Mouse (Mus musculus) liver, adult 2 months (tissue): ENCODE results near the gene Fbxo28. TPM values are rescaled to one million over a fixed set of nuclear protein-coding genes. Genes with fewer than 3 reads are reported as not detected.

Experiments used
- DNase-seq: peaks from one replicate; pipeline ENCODE4 v3.0.0-alpha.2; 2011; ENCODE audit warnings: low read depth, low spot score; ENCODE audit errors: extremely low read depth
- H3K27ac ChIP-seq: fragments of 200-500 bp; replicated peaks from 2 replicates; pipeline ENCODE4 v1.5.1; 2012; ENCODE audit warnings: low read depth, mild to moderate bottlenecking, control low read depth, inconsistent platforms, low read length; ENCODE audit not compliant: insufficient read depth
- H3K27me3 ChIP-seq: fragments of 200-500 bp; 2 replicates; pipeline ENCODE4 v1.6.1; 2012; ENCODE audit warnings: mild to moderate bottlenecking, moderate library complexity, low read length, inconsistent platforms; ENCODE audit not compliant: control insufficient read depth, insufficient read depth
- H3K36me3 ChIP-seq: fragments of 200-500 bp; 2 replicates; pipeline ENCODE4 v1.6.1; 2012; ENCODE audit warnings: low read length, inconsistent platforms; ENCODE audit not compliant: control insufficient read depth, insufficient read depth
- H3K4me1 ChIP-seq: fragments of 200-500 bp; 2 replicates; pipeline ENCODE4 v1.6.1; 2011; ENCODE audit warnings: low read length; ENCODE audit not compliant: control insufficient read depth, insufficient read depth
- H3K4me3 ChIP-seq: fragments of 200-500 bp; 2 replicates; pipeline ENCODE4 v1.5.1; 2011; ENCODE audit warnings: low read depth, mild to moderate bottlenecking, control low read depth, low read length, moderate library complexity; ENCODE audit not compliant: insufficient read depth
- H3K79me2 ChIP-seq: fragments of 200-500 bp; 2 replicates; pipeline ENCODE4 v1.6.1; 2012; ENCODE audit warnings: inconsistent platforms, mild to moderate bottlenecking, low read length, moderate library complexity; ENCODE audit not compliant: control insufficient read depth, insufficient read depth
- H3K9ac ChIP-seq: fragments of 200-500 bp; 2 replicates; pipeline ENCODE4 v1.6.1; 2012; ENCODE audit warnings: low read depth, mild to moderate bottlenecking, control low read depth, inconsistent platforms, low read length
- CTCF ChIP-seq: fragments of 200-500 bp; IDR thresholded peaks from 2 replicates; pipeline ENCODE4 v1.5.1; 2011; ENCODE audit warnings: low read depth, low read length, control low read depth
- POLR2A ChIP-seq: fragments of 200-500 bp; IDR thresholded peaks from 2 replicates; pipeline ENCODE4 v1.6.1; 2011; ENCODE audit warnings: low read length, control low read depth; ENCODE audit not compliant: insufficient read depth; ENCODE audit errors: extremely low read depth
- WGBS: fragments of 180-500 bp; shearing (Covaris S2); methylation state at CpG from one replicate; pipeline ENCODE4 v1.1.7; 2018; 5-methylcytosine and 5-hydroxymethylcytosine counted together
- polyA plus RNA-seq: library from polyadenylated mRNA; depleted of rRNA; stranded (reverse); fragments of >200 nt; gene quantifications from 2 replicates; pipeline ENCODE4 v1.2.3, GENCODE M21; 2012
- total RNA-seq: library from RNA; depleted of rRNA; stranded (reverse); fragments of >200 nt; gene quantifications from 2 replicates; pipeline ENCODE4 v1.2.3, GENCODE M21; 2014

The Fbxo28 gene
- total and polyA plus RNA-seq, 2 experiments = 4.7 to 5.0 TPM

GRCm38 (mm10) chr1:182358133-182358532 is 16.7 kb upstream of the Fbxo28 start:
- Histone ChIP-seq H3K36me3 (no peaks in the 10 kb centered on the region), H3K27ac (no peak overlapping the region), H3K9ac (no peak overlapping the region), H3K4me1 (no peaks in the 10 kb centered on the region), H3K4me3 (no peak overlapping the region), H3K27me3 (no peaks in the 10 kb centered on the region), H3K79me2 (no peaks in the 10 kb centered on the region)
- WGBS = 87% methylated on average over 1 of the region's 1 CpGs
- DNase-seq = no peak
- no peak for TF ChIP-seq CTCF
- TF ChIP-seq POLR2A = no peak

- H3K36me3 ChIP-seq = no peaks in the 10 kb centered on the region
- H3K9ac ChIP-seq = no peak overlapping the region
- no peak overlapping the region for H3K27ac ChIP-seq
- H3K4me1 ChIP-seq = no peaks in the 10 kb centered on the region
- no peaks in the 10 kb centered on the region for H3K27me3 ChIP-seq
- H3K79me2 ChIP-seq = no peaks in the 10 kb centered on the region
- TF ChIP-seq CTCF (no peak), POLR2A (no peak)
- no peak for DNase-seq
- H3K4me3 ChIP-seq = no peak overlapping the region
- WGBS = 86% methylated on average over 11 of the region's 11 CpGs
Observed at GRCm38 (mm10) chr1:182354504-182355147, 13.2 kb upstream of the Fbxo28 start.

GRCm38 (mm10) chr1:182349557-182349956 is 8.1 kb upstream of the Fbxo28 start:
- Histone ChIP-seq H3K36me3 (no peaks in the 10 kb centered on the region), H3K4me1 (no peaks in the 10 kb centered on the region), H3K27me3 (no peaks in the 10 kb centered on the region), H3K79me2 (no peaks in the 10 kb centered on the region), H3K27ac (no peak overlapping the region), H3K4me3 (no peak overlapping the region), H3K9ac (no peak overlapping the region)
- TF ChIP-seq CTCF (no peak), POLR2A (no peak)
- DNase-seq = no peak
- WGBS = 76% methylated on average over 6 of the region's 6 CpGs

- Histone ChIP-seq H3K4me3 (no peak overlapping the region), H3K36me3 (no peaks in the 10 kb centered on the region), H3K27me3 (no peaks in the 10 kb centered on the region), H3K27ac (no peak overlapping the region), H3K4me1 (peaks cover 3% of the 10 kb centered on the region), H3K9ac (no peak overlapping the region), H3K79me2 (no peaks in the 10 kb centered on the region)
- WGBS = 36% methylated on average over 5 of the region's 5 CpGs
- no peak for DNase-seq
- TF ChIP-seq CTCF (no peak), POLR2A (no peak)
Observed at GRCm38 (mm10) chr1:182346491-182346890, 5.1 kb upstream of the Fbxo28 start.

GRCm38 (mm10) chr1:182345857-182346256 is 4.4 kb upstream of the Fbxo28 start:
- Histone ChIP-seq H3K79me2 (peaks cover 5% of the 10 kb centered on the region), H3K27me3 (no peaks in the 10 kb centered on the region), H3K27ac (no peak overlapping the region), H3K36me3 (no peaks in the 10 kb centered on the region), H3K9ac (no peak overlapping the region), H3K4me1 (peaks cover 3% of the 10 kb centered on the region), H3K4me3 (no peak overlapping the region)
- DNase-seq = no peak
- TF ChIP-seq CTCF = no peak
- TF ChIP-seq POLR2A = no peak
- 79% methylated on average over 2 of the region's 2 CpGs for WGBS

GRCm38 (mm10) chr1:182341993-182342392 is 564 bp upstream of the Fbxo28 start:
- Histone ChIP-seq H3K27ac (no peak overlapping the region), H3K9ac (no peak overlapping the region), H3K79me2 (peaks cover 10% of the 10 kb centered on the region), H3K27me3 (no peaks in the 10 kb centered on the region), H3K4me3 (0 out of 2 replicates have a peak overlapping the region, but pooled peaks have one; percentile 53), H3K36me3 (no peaks in the 10 kb centered on the region), H3K4me1 (peaks cover 7% of the 10 kb centered on the region)
- 33% methylated on average over 6 of the region's 6 CpGs for WGBS
- peak; percentile 17 for DNase-seq
- no peak for TF ChIP-seq CTCF
- no peak for TF ChIP-seq POLR2A
